Mouse (Mus musculus) hindbrain, embryonic 15.5 days (tissue): Measurements from ENCODE around the gene Cdc73. TPM values are rescaled to one million over a fixed set of nuclear protein-coding genes. Genes with fewer than 3 reads are reported as not detected.
A peak's percentile ranks its signal among the peaks of the same experiment; 100 is the strongest.
"Not testable (repeated sequence)": the region's sequence is repeated elsewhere in the genome, so short reads cannot be mapped to it uniquely, and the experiment has no call there.

Experiments
- ATAC-seq: fragments of 200-750 bp; cut with Nextera tagmentation; 2 replicates; pipeline ENCODE4 v1.8.0; 2017; ENCODE audit warnings: low read depth, moderate number of reproducible peaks, moderate TSS enrichment; ENCODE audit not compliant: low FRiP score
- H3K27ac ChIP-seq: fragments of 300-500 bp; sonication (generic); replicated peaks from 2 replicates; pipeline ENCODE4 v1.5.1; 2015; ENCODE audit warnings: mild to moderate bottlenecking, inconsistent platforms
- H3K27me3 ChIP-seq: fragments of 300-500 bp; sonication (generic); 2 replicates; pipeline ENCODE4 v1.6.1; 2015; ENCODE audit warnings: control low read depth, inconsistent platforms
- H3K36me3 ChIP-seq: fragments of 300-500 bp; sonication (generic); 2 replicates; pipeline ENCODE4 v1.6.1; 2015; ENCODE audit warnings: control low read depth, inconsistent platforms
- H3K4me1 ChIP-seq: fragments of 300-500 bp; sonication (generic); replicated peaks from 2 replicates; pipeline ENCODE4 v1.6.1; 2015; ENCODE audit warnings: control low read depth, inconsistent platforms
- H3K4me2 ChIP-seq: fragments of 300-500 bp; sonication (generic); 2 replicates; pipeline ENCODE4 v1.6.1; 2015; ENCODE audit warnings: moderate library complexity, mild to moderate bottlenecking, inconsistent platforms
- H3K4me3 ChIP-seq: fragments of 300-500 bp; sonication (generic); 2 replicates; pipeline ENCODE4 v1.5.1; 2015; ENCODE audit warnings: mild to moderate bottlenecking, inconsistent platforms
- H3K9ac ChIP-seq: fragments of 300-500 bp; sonication (generic); 2 replicates; pipeline ENCODE4 v1.6.1; 2015; ENCODE audit warnings: inconsistent platforms
- H3K9me3 ChIP-seq: fragments of 300-500 bp; sonication (generic); 2 replicates; pipeline ENCODE4 v1.6.1; 2016; ENCODE audit warnings: control low read depth, inconsistent platforms
- WGBS: fragments of 180-500 bp; shearing (Covaris S2); methylation state at CpG from one replicate; pipeline ENCODE4 v1.1.7; 2015; 5-methylcytosine and 5-hydroxymethylcytosine counted together
- polyA plus RNA-seq: library from polyadenylated mRNA; unstranded; fragments of >200 nt; fragmentation: Nextera tagmentation; extraction: Ambion mirVana; gene quantifications from 2 replicates; pipeline ENCODE4 v1.2.1, GENCODE M21; 2015

The Cdc73 gene
- polyA plus RNA-seq, 1 experiment from 2014 or later, result 18.5 TPM

DNA sequence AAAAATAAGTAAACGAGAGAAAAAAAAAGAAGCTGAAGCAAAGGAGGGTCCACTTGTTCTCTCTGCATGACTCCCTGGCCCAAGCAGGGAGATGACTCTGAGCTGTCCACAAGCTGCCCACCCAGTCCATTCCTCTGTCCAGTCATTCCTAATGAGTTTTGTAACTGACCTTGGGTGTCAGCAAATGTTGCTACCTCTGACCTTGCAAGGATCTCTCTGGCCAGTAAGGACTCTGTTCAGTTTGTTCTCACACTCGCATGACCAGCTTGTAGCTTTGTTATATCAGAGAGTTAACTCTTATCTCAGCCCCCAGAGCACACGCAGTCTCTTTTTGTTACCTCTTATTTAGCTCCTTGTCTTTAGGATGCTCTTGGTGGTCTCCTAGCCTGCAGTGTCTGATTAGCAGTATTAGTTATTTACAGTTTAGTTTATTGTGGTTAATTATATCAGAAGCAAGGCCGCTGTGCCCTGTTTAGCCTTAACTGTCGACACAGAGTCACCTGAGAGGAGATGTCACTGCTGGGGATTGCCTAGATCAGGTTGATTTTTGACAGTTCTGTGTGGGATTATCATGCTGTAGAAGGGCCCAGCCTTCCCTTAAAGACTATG lies 21.9 kb upstream of the Cdc73 start:
- no peaks in the 10 kb centered on the region for H3K9me3 ChIP-seq
- H3K9ac ChIP-seq, result no peak overlapping the region
- no peak for ATAC-seq
- WGBS, result 89% methylated on average over 5 of the region's 5 CpGs
- H3K4me2 ChIP-seq, result no peak overlapping the region
- H3K4me1 ChIP-seq, result no peaks in the 10 kb centered on the region
- H3K27ac ChIP-seq, result no peak overlapping the region
- H3K4me3 ChIP-seq, result no peak overlapping the region
- no peaks in the 10 kb centered on the region for H3K27me3 ChIP-seq
- no peaks in the 10 kb centered on the region for H3K36me3 ChIP-seq

DNA sequence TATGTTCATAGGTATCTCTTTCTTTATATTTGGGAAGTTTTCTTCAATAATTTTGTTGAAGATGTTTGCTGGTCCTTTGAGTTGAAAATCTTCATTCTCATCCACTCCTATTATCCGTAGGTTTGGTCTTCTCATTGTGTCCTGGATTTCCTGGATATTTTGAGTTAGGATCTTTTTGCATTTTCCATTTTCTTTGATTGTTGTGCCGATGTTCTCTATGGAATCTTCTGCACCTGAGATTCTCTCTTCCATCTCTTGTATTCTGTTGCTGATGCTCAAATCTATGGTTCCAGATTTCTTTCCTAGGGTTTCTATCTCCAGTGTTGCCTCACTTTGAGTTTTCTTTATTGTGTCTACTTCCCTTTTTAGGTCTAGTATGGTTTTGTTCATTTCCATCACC lies 13.3 kb upstream of the Cdc73 start, which contains the start of gene Glrx2:
Glrx2 (plus strand) TSS at position 301 of the 400 bp plus-strand sequence.
- not testable (repeated sequence) for H3K27me3 ChIP-seq, H3K4me2 ChIP-seq, H3K36me3 ChIP-seq, H3K4me3 ChIP-seq, ATAC-seq, H3K27ac ChIP-seq, H3K9me3 ChIP-seq, H3K9ac ChIP-seq, H3K4me1 ChIP-seq
- WGBS, result no CpG with 5 or more reads among the region's 2 CpGs

DNA sequence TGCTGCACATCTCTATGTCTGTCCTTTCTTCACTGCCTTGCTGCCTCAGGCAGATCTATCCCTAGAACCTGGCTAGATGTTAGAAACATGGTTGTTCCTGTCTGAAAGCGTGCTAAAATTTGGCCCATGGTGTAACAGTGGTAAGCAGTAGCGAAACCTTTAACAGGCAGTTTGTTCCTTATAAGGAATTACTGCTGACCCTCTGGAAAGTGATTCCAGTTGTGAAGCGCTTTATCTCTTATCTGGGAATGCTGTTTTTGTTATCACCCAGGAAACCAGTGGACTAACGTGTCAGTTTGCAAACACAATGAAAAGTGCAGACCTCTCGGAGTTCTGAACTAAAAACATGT lies 7.9 kb upstream of the Cdc73 start:
- Histone ChIP-seq H3K4me2 (no peak overlapping the region), H3K9ac (no peak overlapping the region), H3K36me3 (no peaks in the 10 kb centered on the region), H3K27ac (no peak overlapping the region), H3K4me1 (no peaks in the 10 kb centered on the region), H3K9me3 (no peaks in the 10 kb centered on the region), H3K27me3 (no peaks in the 10 kb centered on the region), H3K4me3 (no peak overlapping the region)
- ATAC-seq, result no peak
- WGBS, result 85% methylated on average over 5 of the region's 5 CpGs

DNA sequence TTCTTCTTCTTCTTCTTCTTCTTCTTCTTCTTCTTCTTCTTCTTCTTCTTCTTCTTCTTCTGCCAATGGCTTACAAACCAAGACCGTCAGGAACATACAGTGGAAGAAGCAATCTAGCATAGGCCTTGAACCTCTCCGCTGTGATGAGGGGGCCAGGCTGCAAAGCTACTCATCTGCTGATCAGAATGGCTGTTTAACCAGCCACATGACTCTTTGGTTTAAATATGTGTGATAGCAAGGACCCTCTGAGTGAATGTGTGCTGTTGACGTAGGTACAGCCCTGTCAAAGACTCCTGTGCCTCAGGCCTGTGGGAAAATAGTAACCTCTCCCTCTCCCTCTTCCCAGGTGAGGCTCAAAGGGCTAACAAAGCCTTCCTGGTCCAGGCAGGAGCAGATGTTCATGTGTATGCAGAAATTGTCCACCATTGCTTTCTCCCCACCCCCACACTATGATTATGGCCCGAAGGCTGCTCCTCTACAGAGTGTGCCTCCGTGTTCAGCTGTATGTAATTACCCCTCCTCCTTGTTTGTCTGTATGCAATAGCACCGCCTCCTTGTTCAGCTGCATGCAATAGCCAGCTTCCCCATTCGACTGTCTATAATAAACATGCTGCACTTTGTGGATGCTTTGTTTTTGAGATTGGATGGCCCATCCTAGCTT lies 7.4 kb upstream of the Cdc73 start:
- 64% methylated on average over 7 of the region's 7 CpGs for WGBS
- Histone ChIP-seq H3K9ac (no peak overlapping the region), H3K4me1 (no peaks in the 10 kb centered on the region), H3K27ac (no peak overlapping the region), H3K9me3 (no peaks in the 10 kb centered on the region), H3K36me3 (no peaks in the 10 kb centered on the region), H3K4me3 (no peak overlapping the region), H3K27me3 (no peaks in the 10 kb centered on the region), H3K4me2 (no peak overlapping the region)
- no peak for ATAC-seq

DNA sequence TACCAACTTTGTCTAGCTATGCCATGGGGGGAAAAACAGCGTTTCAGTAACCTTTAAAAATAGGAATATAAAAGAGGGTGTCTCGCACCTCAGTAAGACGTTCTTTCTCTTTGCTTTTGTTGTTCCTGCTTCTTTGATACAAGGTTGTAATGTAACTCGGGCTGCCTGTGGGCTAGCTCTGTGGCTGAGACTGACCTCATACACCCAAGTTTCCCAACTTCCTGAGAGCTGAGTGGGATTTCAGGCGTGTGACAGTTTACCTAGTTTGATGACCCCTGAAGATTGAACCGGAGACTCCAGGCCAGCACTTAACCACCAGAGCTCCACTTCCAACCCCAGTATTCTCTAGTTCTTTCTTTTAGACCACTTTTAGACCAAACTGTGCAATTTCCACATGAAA lies 5.7 kb upstream of the Cdc73 start:
- Histone ChIP-seq H3K27me3 (no peaks in the 10 kb centered on the region), H3K36me3 (no peaks in the 10 kb centered on the region), H3K27ac (no peak overlapping the region), H3K4me3 (no peak overlapping the region), H3K4me1 (peaks cover 2% of the 10 kb centered on the region), H3K4me2 (no peak overlapping the region), H3K9ac (no peak overlapping the region), H3K9me3 (no peaks in the 10 kb centered on the region)
- no peak for ATAC-seq
- 76% methylated on average over 6 of the region's 6 CpGs for WGBS

DNA sequence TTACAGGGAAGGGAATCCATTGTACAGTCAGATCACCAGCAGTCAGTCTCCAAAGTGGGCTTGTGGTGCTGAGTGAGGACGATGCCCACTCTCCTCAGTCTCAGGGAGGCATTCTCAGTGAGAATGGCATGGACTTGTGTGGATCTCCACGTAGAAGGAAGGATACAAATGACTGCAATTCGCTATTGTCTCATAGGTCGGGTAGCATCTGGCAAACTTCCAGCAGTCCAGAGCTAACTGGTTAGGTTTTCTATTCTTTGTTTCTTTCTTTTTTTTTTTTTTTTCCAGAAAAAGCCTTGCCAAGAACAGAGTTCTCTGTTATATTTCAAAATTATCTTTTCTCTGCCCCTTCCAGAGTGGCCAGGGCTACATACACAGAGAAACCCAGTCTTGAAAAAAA lies 4.3 kb upstream of the Cdc73 start:
- Histone ChIP-seq H3K9ac (no peak overlapping the region), H3K36me3 (no peaks in the 10 kb centered on the region), H3K27me3 (no peaks in the 10 kb centered on the region), H3K27ac (no peak overlapping the region), H3K4me2 (no peak overlapping the region), H3K9me3 (no peaks in the 10 kb centered on the region), H3K4me1 (peaks cover 5% of the 10 kb centered on the region), H3K4me3 (no peak overlapping the region)
- WGBS, result 41% methylated on average over 4 of the region's 4 CpGs
- no peak for ATAC-seq

DNA sequence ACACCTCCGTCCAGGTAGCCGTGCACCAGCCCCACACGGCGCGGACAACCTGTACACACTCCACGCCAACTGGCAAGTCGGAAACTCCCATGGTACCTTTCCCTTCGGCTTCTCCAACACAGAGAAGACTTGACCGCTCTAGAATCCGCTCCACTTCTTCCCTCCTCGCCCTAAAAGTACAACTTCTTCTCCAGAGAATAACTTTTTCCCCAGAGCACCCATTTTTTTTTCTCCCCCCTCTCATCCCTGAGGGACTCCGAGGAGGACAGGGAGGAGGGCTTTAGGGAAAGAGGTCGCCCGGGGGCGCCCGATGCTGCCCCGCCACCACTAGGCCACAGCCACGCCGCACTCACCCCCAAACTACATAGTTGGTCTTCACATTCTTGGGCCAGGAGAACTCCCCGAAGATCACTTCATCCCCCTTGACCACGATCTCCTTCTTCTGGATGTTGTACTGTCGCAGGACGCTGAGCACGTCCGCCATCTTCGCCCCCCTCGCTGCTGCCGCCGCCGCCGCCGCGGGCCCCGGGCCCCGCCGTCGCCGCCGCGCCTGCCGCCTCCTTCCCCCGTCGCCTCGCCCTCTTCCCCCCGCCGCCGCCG lies 452 bp downstream of the Cdc73 start:
- Histone ChIP-seq H3K4me3 (peak overlapping the region; percentile 97), H3K4me2 (peak overlapping the region; percentile 79), H3K4me1 (peaks cover 24% of the 10 kb centered on the region), H3K36me3 (peaks cover 6% of the 10 kb centered on the region; the same call in 1 of the 2 replicates), H3K27ac (peak overlapping the region; percentile 87), H3K9me3 (no peaks in the 10 kb centered on the region), H3K27me3 (no peaks in the 10 kb centered on the region), H3K9ac (peak overlapping the region; percentile 70)
- ATAC-seq, result peak; percentile 78; the same call in 1 of the 2 replicates
- 1% methylated on average over 37 of the region's 48 CpGs for WGBS

DNA sequence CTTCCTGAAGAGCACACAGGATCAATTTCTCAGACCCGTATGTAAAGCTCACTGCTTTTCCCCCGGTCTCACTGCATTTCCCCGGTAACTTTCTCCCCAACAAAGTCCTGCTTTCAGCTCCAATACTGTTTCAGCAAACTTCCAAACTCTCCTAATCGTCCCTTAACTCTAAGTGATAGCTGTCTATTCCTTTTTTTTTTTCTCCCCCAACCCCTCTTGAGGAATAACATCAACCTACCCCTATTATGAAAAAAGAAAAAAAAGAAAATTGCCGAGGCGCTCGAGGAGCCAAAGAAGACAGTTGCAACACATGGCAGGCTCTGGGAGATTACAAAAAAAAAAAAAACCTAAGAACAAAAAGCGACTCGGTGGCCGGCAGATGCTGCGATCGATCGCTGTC lies 957 bp downstream of the Cdc73 start:
- Histone ChIP-seq H3K4me2 (peak overlapping the region; percentile 79), H3K36me3 (peaks cover 6% of the 10 kb centered on the region; the same call in 1 of the 2 replicates), H3K4me3 (peak overlapping the region; percentile 97), H3K9ac (peak overlapping the region; percentile 70), H3K4me1 (peaks cover 24% of the 10 kb centered on the region), H3K27ac (peak overlapping the region; percentile 87; the same call in 1 of the 2 replicates), H3K9me3 (no peaks in the 10 kb centered on the region), H3K27me3 (no peaks in the 10 kb centered on the region)
- ATAC-seq, result no peak
- under 1% methylated on average over 13 of the region's 13 CpGs for WGBS

DNA sequence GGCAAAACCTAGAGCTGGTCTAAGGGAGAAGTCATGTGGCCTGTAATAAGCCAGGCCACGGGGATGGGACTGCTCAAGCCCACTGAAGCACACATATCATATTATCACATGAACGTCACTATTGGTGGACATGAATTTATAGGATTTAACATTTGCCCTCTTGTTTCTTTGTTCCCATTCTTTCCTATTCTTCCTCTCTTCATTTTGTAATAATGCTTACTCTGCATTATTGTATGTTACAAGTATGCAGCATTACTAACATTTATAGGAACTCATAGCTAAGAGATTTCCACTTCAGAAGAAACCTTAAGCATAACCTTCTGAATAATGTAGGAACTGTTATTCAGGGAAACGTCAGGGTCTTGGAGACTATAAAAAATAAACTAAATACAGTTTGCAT lies 17.8 kb downstream of the Cdc73 start:
- H3K36me3 ChIP-seq, result peaks cover 26% of the 10 kb centered on the region
- H3K9me3 ChIP-seq, result no peaks in the 10 kb centered on the region
- H3K27me3 ChIP-seq, result no peaks in the 10 kb centered on the region
- H3K4me2 ChIP-seq, result no peak overlapping the region
- H3K27ac ChIP-seq, result no peak overlapping the region
- ATAC-seq, result no peak
- no peaks in the 10 kb centered on the region for H3K4me1 ChIP-seq
- 87% methylated on average over 3 of the region's 3 CpGs for WGBS
- no peak overlapping the region for H3K9ac ChIP-seq
- no peak overlapping the region for H3K4me3 ChIP-seq

DNA sequence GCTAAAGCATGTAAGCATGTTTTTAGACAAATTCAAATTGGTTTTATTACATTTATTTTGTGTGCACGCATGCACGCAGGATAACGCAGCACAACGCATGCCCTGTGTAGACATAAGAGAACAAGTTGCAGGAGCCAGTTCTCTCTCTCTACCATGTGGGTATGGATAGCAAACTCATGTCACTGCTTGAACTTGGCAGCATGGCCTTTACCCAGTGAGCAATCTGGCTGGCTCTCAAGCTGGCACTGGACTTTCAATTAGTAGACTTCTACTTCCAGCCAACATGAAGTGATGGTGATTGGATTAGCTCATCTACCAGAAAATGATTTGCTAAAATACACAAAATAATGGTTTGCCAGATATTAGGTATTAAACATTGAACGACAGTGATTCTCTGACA lies 21.6 kb downstream of the Cdc73 start:
- Histone ChIP-seq H3K4me1 (no peaks in the 10 kb centered on the region), H3K4me3 (no peak overlapping the region), H3K4me2 (no peak overlapping the region), H3K27me3 (no peaks in the 10 kb centered on the region), H3K9ac (no peak overlapping the region), H3K36me3 (peaks cover 20% of the 10 kb centered on the region), H3K9me3 (no peaks in the 10 kb centered on the region), H3K27ac (no peak overlapping the region)
- WGBS, result 91% methylated on average over 5 of the region's 5 CpGs
- no peak for ATAC-seq

DNA sequence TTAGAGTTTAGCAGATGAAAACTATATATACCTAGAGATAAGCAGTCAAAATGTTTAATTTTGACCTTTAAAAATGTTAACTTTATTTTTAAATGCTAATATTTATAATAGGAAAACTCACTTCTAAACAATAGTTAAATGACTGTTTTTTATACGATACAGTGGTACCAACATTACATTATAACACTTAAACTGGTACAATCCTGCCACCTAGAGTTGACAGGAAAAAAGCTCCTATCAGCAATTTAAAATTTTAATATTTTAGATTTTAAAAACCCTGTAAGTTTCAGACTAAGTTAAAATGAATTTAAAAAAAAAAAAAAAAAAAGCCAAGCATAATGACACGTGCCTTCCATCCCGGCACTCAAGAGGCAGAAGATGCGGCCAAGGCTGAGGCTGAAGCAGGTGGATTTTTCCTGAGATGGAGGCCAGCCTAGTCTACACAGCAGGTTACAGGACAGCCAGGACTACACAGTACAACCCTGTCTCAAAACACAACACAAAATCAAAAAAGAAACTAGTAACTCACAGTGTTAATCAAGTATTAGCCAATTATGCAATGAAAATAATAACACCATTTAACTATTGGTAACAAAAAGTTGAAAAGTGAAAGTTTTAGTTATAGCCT lies 26.8 kb downstream of the Cdc73 start:
- no peak overlapping the region for H3K4me3 ChIP-seq
- no peaks in the 10 kb centered on the region for H3K9me3 ChIP-seq
- H3K4me2 ChIP-seq, result no peak overlapping the region
- WGBS, result 79% methylated on average over 4 of the region's 4 CpGs
- no peak overlapping the region for H3K9ac ChIP-seq
- no peaks in the 10 kb centered on the region for H3K27me3 ChIP-seq
- ATAC-seq, result no peak
- no peak overlapping the region for H3K27ac ChIP-seq
- no peaks in the 10 kb centered on the region for H3K4me1 ChIP-seq
- H3K36me3 ChIP-seq, result peaks cover 18% of the 10 kb centered on the region

DNA sequence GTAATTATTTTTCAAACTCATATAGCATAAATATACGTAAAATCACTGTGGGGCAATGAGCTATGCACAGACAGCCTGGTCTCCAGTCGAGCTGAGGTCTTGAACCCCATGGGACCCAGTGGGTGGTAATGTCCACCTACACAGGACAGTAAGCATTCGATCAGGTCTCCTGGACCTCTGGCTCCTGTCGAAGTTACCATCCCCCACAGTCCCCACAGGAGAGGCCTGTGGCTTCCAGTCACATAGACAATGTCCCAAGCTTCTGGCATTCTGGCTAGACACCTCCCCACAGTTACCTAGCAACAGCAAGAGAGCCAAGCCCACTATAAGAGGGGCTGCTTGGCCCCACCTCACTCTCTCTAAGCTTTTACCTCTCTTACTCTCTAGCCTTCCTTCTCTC lies 37.9 kb downstream of the Cdc73 start:
- not testable (repeated sequence) for H3K4me2 ChIP-seq, H3K9ac ChIP-seq, H3K27ac ChIP-seq, H3K9me3 ChIP-seq, H3K4me1 ChIP-seq, ATAC-seq, H3K4me3 ChIP-seq, H3K27me3 ChIP-seq
- peaks cover 24% of the 10 kb centered on the region for H3K36me3 ChIP-seq
- WGBS, result 87% methylated on average over 4 of the region's 4 CpGs
